Comparison of ENCODE assay signal across 10 mouse cellular contexts in genomic region chr15:84135472-84135871, GRCm38 (mm10). TPM values are rescaled to one million over a fixed set of nuclear protein-coding genes. Genes with fewer than 3 reads are reported as not detected.
DNase-seq lines count a peak whose midpoint lies in the region; ATAC-seq lines count a peak whose summit lies in the region.
"Had no signal": no experiment of that assay in that cellular context is flagged by ENCODE, and none has a peak within 500 bp of the region (broad histone marks: within the 10 kb centered on the region; RNA-seq: fewer than 3 reads in every experiment).

No protein-coding gene starts in this region.

- no peak for ATAC-seq in cerebellum, adult (ENCODE audit: insufficient number of reproducible peaks, low FRiP score, low TSS enrichment)
- no peak for ATAC-seq in midbrain, embryonic 11.5 days (ENCODE audit: low FRiP score)
- ATAC-seq in midbrain, embryonic 13.5 days, result no peak
- peak; percentile 71 for ATAC-seq in megakaryocyte progenitor cell, adult 5-6 weeks (replicated peaks; ENCODE audit: poor library complexity)

- no peaks in the 10 kb centered on the region for H3K36me3 ChIP-seq in midbrain, embryonic 11.5 days (ENCODE audit: control insufficient read depth, insufficient read depth, low read length)
- no peaks in the 10 kb centered on the region for H3K36me3 ChIP-seq in midbrain, embryonic 13.5 days
- H3K36me3 ChIP-seq: neural tube, embryonic 13.5 days had no signal

- peaks cover 3% of the 10 kb centered on the region for H3K9me3 ChIP-seq in midbrain, embryonic 11.5 days (ENCODE audit: control insufficient read depth, low read length)
- H3K9me3 ChIP-seq in midbrain, embryonic 13.5 days, result 0 out of 2 replicates have a peak, but pooled peaks cover 2% of the 10 kb centered on the region
- H3K9me3 ChIP-seq: neural tube, embryonic 13.5 days had no signal

- DNase-seq in cerebellum, postnatal 10 days, result peak; percentile 45 to 65
- DNase-seq in midbrain, embryonic 11.5 days (ENCODE audit: low spot score, missing footprints), result peak; percentile 91
- peak; percentile 67 for DNase-seq in embryo, embryonic 10.5 days (ENCODE audit: low spot score)
- DNase-seq in gastrocnemius, adult 8-10 months (ENCODE audit: low spot score in 2 of 2), result no peak
- DNase-seq in heart, adult 9 months (ENCODE audit: low spot score in 2 of 2), result no peak

- H3K9ac ChIP-seq in midbrain, embryonic 11.5 days (ENCODE audit: low read length), result no peak overlapping the region
- H3K9ac ChIP-seq in midbrain, embryonic 13.5 days (replicated peaks), result no peak overlapping the region
- H3K9ac ChIP-seq: neural tube, embryonic 13.5 days had no signal

- no peaks in the 10 kb centered on the region for H3K27me3 ChIP-seq in midbrain, embryonic 11.5 days (ENCODE audit: control insufficient read depth, insufficient read depth, low read length)
- no peaks in the 10 kb centered on the region for H3K27me3 ChIP-seq in midbrain, embryonic 13.5 days
- H3K27me3 ChIP-seq: neural tube, embryonic 13.5 days had no signal

- 86% methylated on average over 5 of the region's 5 CpGs for WGBS in midbrain, embryonic 11.5 days
- WGBS in midbrain, embryonic 13.5 days, result 87% methylated on average over 5 of the region's 5 CpGs

- H3K4me3 ChIP-seq in midbrain, embryonic 11.5 days (ENCODE audit: low read depth, low read length), result no peak overlapping the region
- no peak overlapping the region for H3K4me3 ChIP-seq in midbrain, embryonic 13.5 days (replicated peaks)
- H3K4me3 ChIP-seq: neural tube, embryonic 13.5 days had no signal

- H3K4me1 ChIP-seq in midbrain, embryonic 11.5 days (ENCODE audit: control insufficient read depth, insufficient read depth, low read length), result peaks cover 10% of the 10 kb centered on the region
- peaks cover 17% of the 10 kb centered on the region for H3K4me1 ChIP-seq in midbrain, embryonic 13.5 days (replicated peaks)

- H3K27ac ChIP-seq in midbrain, embryonic 11.5 days (ENCODE audit: low read depth, low read length), result no peak overlapping the region
- no peak overlapping the region for H3K27ac ChIP-seq in midbrain, embryonic 13.5 days
- H3K27ac ChIP-seq: neural tube, embryonic 13.5 days had no signal

- no peak overlapping the region for H3K4me2 ChIP-seq in midbrain, embryonic 11.5 days
- H3K4me2 ChIP-seq in midbrain, embryonic 13.5 days (replicated peaks), result no peak overlapping the region
- H3K4me2 ChIP-seq: neural tube, embryonic 13.5 days had no signal

RNA-seq across cellular contexts. Expression of gene Pnpla5, which starts 12.5 kb away (rescaled TPM):
- polyA plus RNA-seq in midbrain, embryonic 11.5 days (2014; fragmentation: Nextera tagmentation; extraction: Ambion mirVana), result 0.05 TPM in 1 of 2 replicates, not detected in the other
- polyA plus RNA-seq in midbrain, embryonic 13.5 days (2015; fragmentation: Nextera tagmentation; extraction: Ambion mirVana), result not detected in 2 replicates
- not detected in 2 replicates for total RNA-seq in megakaryocyte progenitor cell, adult 5-6 weeks (2015)
- not detected in 2 replicates for total RNA-seq in megakaryocyte progenitor cell, adult 5-6 weeks (2017)
- total RNA-seq in gastrocnemius, adult 8-10 months (2022), result under 1 TPM in 1 of 4 experiments, not detected in 3; 0.19 TPM
- total RNA-seq: heart, postnatal 14 days had no signal
- polyA plus RNA-seq: neural tube, embryonic 13.5 days had no signal

RNA-seq across cellular contexts. Expression of gene Sult4a1, which starts 29.9 kb away (rescaled TPM):
- polyA plus RNA-seq in midbrain, embryonic 11.5 days (2014; fragmentation: Nextera tagmentation; extraction: Ambion mirVana), result 8.7 and 8.9 TPM in 2 replicates
- polyA plus RNA-seq in midbrain, embryonic 13.5 days (2015; fragmentation: Nextera tagmentation; extraction: Ambion mirVana), result 42.1 and 44.4 TPM in 2 replicates
- not detected in 2 replicates for total RNA-seq in megakaryocyte progenitor cell, adult 5-6 weeks (2015)
- not detected in 2 replicates for total RNA-seq in megakaryocyte progenitor cell, adult 5-6 weeks (2017)
- total RNA-seq in gastrocnemius, adult 8-10 months (2022), result under 1 TPM in 1 of 4 experiments, not detected in 3; 0.10 TPM

RNA-seq across cellular contexts. Expression of gene Pnpla3, which starts 32.2 kb away (rescaled TPM):
- 1.5 and 1.7 TPM in 2 replicates for polyA plus RNA-seq in midbrain, embryonic 11.5 days (2014; fragmentation: Nextera tagmentation; extraction: Ambion mirVana)
- 4.1 and 4.5 TPM in 2 replicates for polyA plus RNA-seq in midbrain, embryonic 13.5 days (2015; fragmentation: Nextera tagmentation; extraction: Ambion mirVana)
- total RNA-seq in megakaryocyte progenitor cell, adult 5-6 weeks (2015), result not detected in 2 replicates
- not detected in 2 replicates for total RNA-seq in megakaryocyte progenitor cell, adult 5-6 weeks (2017)
- total RNA-seq in gastrocnemius, adult 8-10 months (2022), result 1 to 10 TPM; 1.8 to 5.7 (median 5.0) TPM

RNA-seq across cellular contexts. Expression of gene Samm50, which starts 56.6 kb away (rescaled TPM):
- polyA plus RNA-seq in midbrain, embryonic 11.5 days (2014; fragmentation: Nextera tagmentation; extraction: Ambion mirVana), result 75.9 and 77.4 TPM in 2 replicates
- polyA plus RNA-seq in midbrain, embryonic 13.5 days (2015; fragmentation: Nextera tagmentation; extraction: Ambion mirVana), result 83.1 and 85.9 TPM in 2 replicates
- total RNA-seq in megakaryocyte progenitor cell, adult 5-6 weeks (2015), result 45.1 and 56.2 TPM in 2 replicates
- total RNA-seq in megakaryocyte progenitor cell, adult 5-6 weeks (2017), result 35.6 and 42.0 TPM in 2 replicates
- total RNA-seq in gastrocnemius, adult 8-10 months (2022), result 100 to 1,000 TPM; 182 to 205 (median 188) TPM

Comparison
In these comparisons a context has a peak if more than half of its experiments do, and no peak if none do; other contexts are left out.
1. DNase-seq: peak in cerebellum, postnatal 10 days (2 of 2), midbrain, embryonic 11.5 days (single experiment) and embryo, embryonic 10.5 days (single experiment); none in gastrocnemius, adult 8-10 months (0 of 2) and heart, adult 9 months (0 of 2).